Comparison of ENCODE assay signal across 15 mouse cellular contexts in genomic region chr3:129494731-129495130, GRCm38 (mm10). TPM values are rescaled to one million over a fixed set of nuclear protein-coding genes. Genes with fewer than 3 reads are reported as not detected.
A peak's percentile ranks its signal among the peaks of the same experiment; 100 is the strongest.
DNase-seq lines count a peak whose midpoint lies in the region; ATAC-seq and TF ChIP-seq lines count a peak whose summit lies in the region.
"Had no signal": no experiment of that assay in that cellular context is flagged by ENCODE, and none has a peak within 500 bp of the region (broad histone marks: within the 10 kb centered on the region; RNA-seq: fewer than 3 reads in every experiment).

No protein-coding gene starts in this region.

- H3K9me3 ChIP-seq in kidney, embryonic 15.5 days (replicated peaks), result no peaks in the 10 kb centered on the region
- H3K9me3 ChIP-seq: embryonic facial prominence, embryonic 12.5 days; forebrain, embryonic 15.5 days; heart, embryonic 10.5 days; hindbrain, embryonic 10.5 days had no signal

- H3K27me3 ChIP-seq in kidney, adult 2 months (replicated peaks; ENCODE audit: control insufficient read depth, insufficient read depth, low read length), result no peaks in the 10 kb centered on the region
- no peaks in the 10 kb centered on the region for H3K27me3 ChIP-seq in kidney, embryonic 15.5 days
- H3K27me3 ChIP-seq: embryonic facial prominence, embryonic 12.5 days; forebrain, embryonic 15.5 days had no signal

- no peak for TF ChIP-seq CTCF in kidney, adult 2 months (conservative IDR thresholded peaks at IDR 0.05; ENCODE audit: insufficient read depth, insufficient read length, low read depth, low read length)

- no peak for ATAC-seq in kidney, embryonic 15.5 days (replicated peaks; ENCODE audit: low FRiP score)
- ATAC-seq in granulocyte monocyte progenitor cell, adult 5-6 weeks (replicated peaks; ENCODE audit: poor library complexity, severe bottlenecking), result peak; percentile 18
- peak; percentile 8 for ATAC-seq in megakaryocyte, adult 5-6 weeks (ENCODE audit: poor library complexity, severe bottlenecking)
- ATAC-seq: forebrain, embryonic 15.5 days had no signal

- no peaks in the 10 kb centered on the region for H3K4me1 ChIP-seq in kidney, adult 2 months (ENCODE audit: control insufficient read depth, insufficient read depth, low read length)
- no peaks in the 10 kb centered on the region for H3K4me1 ChIP-seq in kidney, embryonic 15.5 days
- H3K4me1 ChIP-seq: embryonic facial prominence, embryonic 12.5 days; forebrain, embryonic 15.5 days; heart, embryonic 10.5 days; hindbrain, embryonic 10.5 days had no signal

- H3K4me3 ChIP-seq in kidney, adult 2 months (ENCODE audit: insufficient read depth, low read depth, low read length), result no peak overlapping the region
- no peak overlapping the region for H3K4me3 ChIP-seq in kidney, embryonic 15.5 days (replicated peaks)
- H3K4me3 ChIP-seq: embryonic facial prominence, embryonic 12.5 days; forebrain, embryonic 15.5 days; heart, embryonic 10.5 days; hindbrain, embryonic 10.5 days had no signal

- peak; percentile 21 for DNase-seq in kidney, adult 2 months
- peak; percentile 3 to 18 for DNase-seq in kidney, postnatal 36 days
- DNase-seq in kidney, postnatal 4 days, result no peak
- DNase-seq in adrenal gland, adult 18-20 months (ENCODE audit: low spot score in 2 of 2), result no peak
- DNase-seq: adrenal gland, postnatal 14 days; cerebellum, adult 11-12 months; gastrocnemius, postnatal 36 days had no signal

- WGBS in kidney, adult 2 months, result 80% methylated on average over 4 of the region's 4 CpGs
- 91% methylated on average over 4 of the region's 4 CpGs for WGBS in kidney, embryonic 15.5 days

- no peak overlapping the region for H3K27ac ChIP-seq in kidney, adult 2 months (ENCODE audit: insufficient read depth, low read depth, low read length)
- H3K27ac ChIP-seq in kidney, embryonic 15.5 days, result no peak overlapping the region
- H3K27ac ChIP-seq: embryonic facial prominence, embryonic 12.5 days; forebrain, embryonic 15.5 days; heart, embryonic 10.5 days; hindbrain, embryonic 10.5 days; hindbrain, embryonic 14.5 days had no signal

- no peaks in the 10 kb centered on the region for H3K36me3 ChIP-seq in kidney, adult 2 months (ENCODE audit: control insufficient read depth, insufficient read depth, low read length)
- no peaks in the 10 kb centered on the region for H3K36me3 ChIP-seq in kidney, embryonic 15.5 days
- H3K36me3 ChIP-seq: embryonic facial prominence, embryonic 12.5 days; forebrain, embryonic 15.5 days; heart, embryonic 10.5 days; hindbrain, embryonic 10.5 days had no signal

- TF ChIP-seq POLR2A in kidney, adult 2 months (IDR thresholded peaks at IDR 0.05; ENCODE audit: low read depth, low read length), result no peak

- H3K9ac ChIP-seq in kidney, embryonic 15.5 days, result no peak overlapping the region
- H3K9ac ChIP-seq: embryonic facial prominence, embryonic 12.5 days; forebrain, embryonic 15.5 days; hindbrain, embryonic 14.5 days had no signal

- H3K4me2 ChIP-seq in kidney, embryonic 15.5 days, result no peak overlapping the region
- H3K4me2 ChIP-seq: embryonic facial prominence, embryonic 12.5 days; forebrain, embryonic 15.5 days; hindbrain, embryonic 14.5 days had no signal

RNA-seq across cellular contexts. Expression of gene Elovl6, which starts 37.4 kb away (rescaled TPM):
- 73.0 and 75.5 TPM in 2 replicates for polyA plus RNA-seq in kidney, adult 2 months (2012; rRNA removed)
- polyA plus RNA-seq in kidney, embryonic 15.5 days (2015; fragmentation: Nextera tagmentation; extraction: Ambion mirVana), result 46.6 and 47.6 TPM in 2 replicates
- 24.6 and 31.6 TPM in 2 replicates for total RNA-seq in granulocyte monocyte progenitor cell, adult 5-6 weeks (2014; fragmentation: Nextera tagmentation)
- total RNA-seq in granulocyte monocyte progenitor cell, adult 5-6 weeks (2017), result 10.9 and 13.2 TPM in 2 replicates
- total RNA-seq in megakaryocyte, adult 5-6 weeks (2015), result 11.8 and 13.7 TPM in 2 replicates
- 9.5 and 10.6 TPM in 2 replicates for total RNA-seq in megakaryocyte, adult 5-6 weeks (2017)
- 100 to 1,000 TPM; 124 to 187 TPM for total RNA-seq in adrenal gland, adult 18-20 months (2021)

Comparison
In these comparisons a context has a peak if more than half of its experiments do, and no peak if none do; other contexts are left out.
1. DNase-seq: peak in kidney, adult 2 months (single experiment) and kidney, postnatal 36 days (2 of 2); none in kidney, postnatal 4 days (0 of 2) and adrenal gland, adult 18-20 months (0 of 2).